Mouse (Mus musculus): ENCODE measurements around the gene St6galnac5.

Gene St6galnac5

DNA sequence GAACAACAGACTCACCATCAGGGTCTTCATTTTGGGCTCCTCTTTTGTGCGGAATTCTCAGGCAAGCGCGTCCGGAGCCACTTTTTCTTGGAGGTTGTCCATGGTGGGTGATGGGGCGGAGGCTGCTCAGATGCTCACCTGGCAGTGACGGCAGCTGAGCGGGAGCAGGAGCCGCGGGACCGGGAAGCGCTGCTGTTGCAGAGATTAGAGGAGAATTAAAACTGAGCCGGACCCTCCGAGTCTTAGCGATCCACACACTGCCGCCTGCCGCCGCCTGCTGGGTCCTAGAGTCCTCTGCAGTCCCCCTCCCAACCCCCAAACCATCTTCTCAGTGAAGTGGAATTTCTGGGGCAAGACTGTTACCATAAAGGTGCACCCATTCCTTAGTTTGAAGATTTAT, at the start of gene St6galnac5:
St6galnac5 (minus strand) TSS at position 259 of the 400 bp plus-strand sequence.
- in situ Hi-C loops (cut with MboI, MseI), result no loop called here

DNA sequence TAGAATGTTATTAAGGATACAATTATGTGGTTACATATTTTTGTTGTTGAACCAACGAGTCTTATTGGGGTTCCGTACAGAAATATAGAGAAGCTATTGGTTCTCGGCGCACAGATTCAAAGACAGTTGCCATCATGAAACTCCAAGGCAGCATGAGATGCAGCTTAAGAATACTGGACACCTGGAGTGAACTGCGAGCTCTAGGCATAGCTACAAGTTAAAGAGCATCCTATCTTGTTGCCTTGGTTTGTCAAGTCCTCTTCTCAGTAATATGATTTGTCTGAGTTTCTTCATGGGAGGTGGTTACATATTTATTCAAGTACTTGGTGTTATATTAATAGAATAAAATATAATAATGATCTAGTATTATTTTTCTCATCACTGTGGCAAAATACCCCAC, 48.7 kb upstream of the St6galnac5 start:
- in situ Hi-C loops (cut with MboI, MseI), result no loop called here

DNA sequence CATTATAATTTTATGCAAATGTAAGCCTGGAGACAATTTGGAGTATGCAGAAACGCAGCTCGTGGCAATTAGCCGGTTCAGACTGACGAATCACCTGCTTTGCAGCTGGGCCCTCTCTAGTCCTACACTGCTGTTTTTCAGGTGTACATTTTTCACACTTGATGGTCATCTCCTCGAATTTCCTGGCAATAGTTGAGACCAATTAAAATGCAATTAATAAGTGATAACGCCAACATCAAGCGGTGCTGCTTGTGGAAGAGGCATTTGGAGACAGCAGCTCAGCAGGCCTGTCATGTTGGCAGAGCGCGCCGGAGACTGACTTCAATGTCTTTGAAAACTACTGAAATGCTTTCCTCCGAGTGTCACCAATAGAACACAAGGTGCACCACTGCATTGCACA, 42.0 kb upstream of the St6galnac5 start:
- in situ Hi-C loops (cut with MboI, MseI), result no loop called here

- in situ Hi-C loops (cut with MboI, MseI), result loop anchor here (10.0 kb wide), 2 partner anchors 1093 to 1637 kb away; no protein-coding TSS in a partner anchor
Observed at GRCm38 (mm10) chr3:153018051-153018450, 36.0 kb upstream of the St6galnac5 start.

GRCm38 (mm10) chr3:153016355-153016754, 34.3 kb upstream of the St6galnac5 start:
- in situ Hi-C loops (cut with MboI, MseI), result loop anchor here (10.0 kb wide), 2 partner anchors 1092 to 1638 kb away; no protein-coding TSS in a partner anchor

- in situ Hi-C loops (cut with MboI, MseI), result no loop called here
Observed at GRCm38 (mm10) chr3:153006893-153007292, 24.8 kb upstream of the St6galnac5 start.

- in situ Hi-C loops (cut with MboI, MseI), result no loop called here
Observed at GRCm38 (mm10) chr3:152998901-152999300, 16.9 kb upstream of the St6galnac5 start.

DNA sequence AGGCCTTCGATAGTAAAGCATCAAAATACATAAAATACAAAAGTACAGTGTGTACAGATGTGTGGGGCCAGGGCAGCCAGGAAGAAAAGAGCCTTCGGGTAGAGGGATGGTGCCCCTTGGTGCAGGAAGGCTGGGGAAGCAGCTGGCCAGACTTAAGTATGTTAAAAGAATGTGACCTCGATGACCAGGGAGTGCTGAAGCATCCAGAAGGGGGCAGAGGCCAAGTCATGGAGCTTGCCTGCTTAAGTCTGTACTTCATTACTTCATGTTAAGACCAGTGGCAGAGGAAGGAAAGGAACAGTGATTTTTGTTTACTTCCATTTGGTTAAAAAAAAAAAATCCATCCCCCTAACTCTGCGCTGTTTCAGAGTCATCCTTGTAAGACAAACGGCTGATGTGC, 16.1 kb upstream of the St6galnac5 start:
- in situ Hi-C loops (cut with MboI, MseI), result no loop called here

- in situ Hi-C loops (cut with MboI, MseI), result no loop called here
Observed at GRCm38 (mm10) chr3:152993608-152994007, 11.6 kb upstream of the St6galnac5 start.

DNA sequence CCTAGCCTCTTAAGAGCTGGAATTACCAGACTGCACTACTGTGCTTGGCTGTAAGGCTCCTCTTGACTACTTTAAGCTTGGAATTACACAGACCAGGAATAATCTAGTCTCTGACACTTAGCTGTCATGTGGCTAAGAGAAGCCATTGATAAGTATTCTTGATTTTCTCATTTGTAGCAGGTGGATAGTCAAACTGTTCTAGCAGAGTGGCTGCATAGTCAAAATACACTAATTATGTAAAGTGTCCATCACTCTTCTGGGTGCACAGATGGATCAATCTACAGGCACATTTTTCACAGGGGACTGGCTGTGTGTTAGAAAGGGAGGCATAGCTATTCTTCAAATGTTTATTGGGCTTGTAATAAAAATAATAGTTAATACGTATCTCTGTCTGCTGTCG, 8.7 kb upstream of the St6galnac5 start:
- in situ Hi-C loops (cut with MboI, MseI), result no loop called here

GRCm38 (mm10) chr3:152980978-152981974, 770 bp downstream of the St6galnac5 start:
- in situ Hi-C loops (cut with MboI, MseI), result no loop called here

DNA sequence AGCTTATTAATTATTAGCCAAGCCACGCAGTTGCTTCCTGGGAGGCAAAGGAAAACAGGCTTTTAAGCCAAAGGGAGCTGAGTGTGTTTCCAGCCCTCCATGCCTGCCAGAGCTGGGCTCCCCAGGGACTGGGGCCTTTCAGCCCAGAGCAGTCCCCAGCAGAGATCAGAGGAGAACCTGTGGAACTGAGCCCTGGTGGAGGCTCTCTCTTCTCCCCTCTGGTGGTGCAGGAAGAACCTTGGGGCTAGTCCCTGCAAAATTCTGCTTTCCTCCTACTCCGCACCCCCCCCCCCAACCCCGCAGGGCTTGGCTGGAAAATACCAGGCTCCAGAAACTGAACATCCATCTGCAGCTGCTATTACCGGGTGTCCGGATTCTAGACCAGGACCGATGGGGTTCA, 1.6 kb downstream of the St6galnac5 start:
- in situ Hi-C loops (cut with MboI, MseI), result no loop called here

DNA sequence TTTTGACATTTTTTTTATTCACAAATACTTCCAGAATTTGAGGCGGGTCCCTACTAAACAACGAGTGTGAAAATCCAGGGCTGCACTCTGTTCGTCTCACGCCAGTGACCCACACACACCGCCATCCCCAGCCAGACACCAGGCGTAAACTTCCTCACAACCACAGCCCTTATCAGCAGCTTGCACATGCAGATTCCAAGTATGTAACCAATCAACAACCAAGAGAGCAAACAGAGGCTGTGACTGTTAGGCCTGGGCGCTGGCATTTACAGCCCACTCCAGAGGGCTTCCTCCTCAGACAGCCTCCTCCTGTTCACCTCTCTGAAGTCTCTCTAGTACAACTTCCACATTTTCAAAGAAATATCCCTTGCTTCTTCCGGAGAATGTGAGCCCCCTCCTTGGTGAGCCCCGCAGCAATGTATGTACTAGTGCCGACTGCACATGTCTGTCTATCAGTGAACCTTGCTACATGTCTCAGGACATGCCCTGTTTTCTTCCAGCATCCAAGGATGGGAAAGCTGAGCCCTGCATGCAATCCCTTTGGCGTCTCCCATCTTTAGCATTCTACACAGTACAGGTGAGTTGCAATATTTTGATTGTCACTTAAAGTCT, 2.5 kb downstream of the St6galnac5 start:
- in situ Hi-C loops (cut with MboI, MseI), result no loop called here

DNA sequence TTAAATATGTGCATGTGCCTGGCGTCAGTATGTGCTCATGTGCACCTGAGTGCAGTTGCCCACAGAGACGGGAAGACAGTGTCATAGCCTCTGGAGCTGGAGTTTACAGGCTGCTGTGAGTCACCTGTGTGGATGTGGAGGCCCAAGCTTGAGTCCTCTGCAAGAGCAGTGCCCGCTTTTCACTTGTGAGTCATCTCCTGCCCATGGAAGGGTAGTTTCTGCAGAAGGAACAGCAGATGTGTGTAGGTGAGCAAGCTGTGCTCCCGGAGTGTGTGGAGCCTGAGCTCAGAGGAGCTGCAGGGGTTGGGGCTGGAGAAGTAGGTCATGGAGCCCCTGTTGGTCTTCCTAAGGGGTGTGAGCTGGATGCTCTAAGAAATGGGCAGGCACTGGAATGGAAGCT, 10.7 kb downstream of the St6galnac5 start:
- in situ Hi-C loops (cut with MboI, MseI), result no loop called here

GRCm38 (mm10) chr3:152969774-152970347, 12.2 kb downstream of the St6galnac5 start:
- in situ Hi-C loops (cut with MboI, MseI), result no loop called here

GRCm38 (mm10) chr3:152961855-152962376, 20.1 kb downstream of the St6galnac5 start:
- in situ Hi-C loops (cut with MboI, MseI), result no loop called here

DNA sequence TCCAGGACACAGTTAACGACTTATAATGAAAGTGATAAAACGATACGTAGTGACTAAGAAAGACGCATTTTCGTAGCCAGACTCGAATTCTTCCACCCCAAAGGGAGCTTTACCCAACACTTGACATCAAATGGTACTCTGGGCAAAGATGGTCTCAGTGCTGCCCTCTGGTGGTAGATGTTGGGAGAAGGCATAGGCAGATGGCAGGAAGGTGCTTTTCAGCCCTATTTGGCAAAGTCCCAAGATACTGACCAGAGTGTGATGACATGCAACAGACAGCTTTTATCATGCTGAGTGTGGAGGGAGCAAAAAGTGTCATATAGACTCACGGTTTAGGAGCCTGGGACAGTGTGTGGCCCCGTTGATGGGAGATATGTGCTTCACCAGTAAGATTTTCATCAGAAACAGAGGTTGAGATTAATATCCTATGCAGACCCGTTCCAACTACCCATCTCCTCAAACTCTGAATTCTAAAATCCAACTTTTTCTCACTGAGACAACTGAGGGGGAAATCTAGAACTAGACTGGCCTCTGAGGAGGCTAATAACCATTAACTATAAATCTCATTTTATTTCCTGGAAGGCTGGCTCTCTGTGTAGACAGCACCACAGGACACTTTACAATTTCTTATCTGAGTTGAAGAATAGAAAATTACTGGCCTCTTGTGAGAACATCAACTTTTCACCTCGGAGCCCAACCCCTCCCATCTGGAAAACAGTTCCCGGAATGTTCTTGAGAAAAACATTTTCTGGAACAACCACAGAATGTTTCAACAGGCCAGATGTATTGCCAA, 23.5 kb downstream of the St6galnac5 start:
- in situ Hi-C loops (cut with MboI, MseI), result no loop called here

GRCm38 (mm10) chr3:152956771-152957170, 25.3 kb downstream of the St6galnac5 start:
- in situ Hi-C loops (cut with MboI, MseI), result no loop called here

DNA sequence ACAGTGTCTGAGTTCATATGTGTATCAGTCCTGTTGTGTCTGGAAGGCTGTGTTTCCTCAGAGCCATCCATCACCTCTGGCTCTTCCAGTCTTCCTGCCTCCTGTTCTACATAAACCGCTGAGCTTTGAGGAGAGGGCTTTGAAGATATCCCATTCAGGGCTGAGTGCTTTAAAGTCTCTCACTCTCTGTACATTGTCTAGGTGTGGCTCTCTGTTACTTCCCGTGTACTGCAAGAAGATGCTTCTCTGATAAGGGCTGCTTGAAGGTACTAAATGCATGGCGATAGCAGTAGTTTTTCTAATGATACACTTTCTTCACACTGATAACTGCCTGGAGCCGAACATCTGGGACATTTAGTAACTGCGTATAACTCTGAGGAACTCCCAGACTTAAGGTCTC, 26.0 kb downstream of the St6galnac5 start:
- in situ Hi-C loops (cut with MboI, MseI), result no loop called here

- in situ Hi-C loops (cut with MboI, MseI), result no loop called here
Observed at GRCm38 (mm10) chr3:152951634-152952545, 30.2 kb downstream of the St6galnac5 start.

All from regulatory T cell (primary cell).